Mouse (Mus musculus) erythroid progenitor cell, adult 5-6 weeks (primary cell): ENCODE measurements around the gene Pcolce. TPM values are rescaled to one million over a fixed set of nuclear protein-coding genes. Genes with fewer than 3 reads are reported as not detected.
"Not testable (repeated sequence)": the region's sequence is repeated elsewhere in the genome, so short reads cannot be mapped to it uniquely, and the experiment has no call there.

Source experiments
- ATAC-seq: replicated peaks from 2 replicates; pipeline ENCODE4 v1.8.0; 2016; ENCODE audit warnings: moderate number of reproducible peaks, mild to moderate bottlenecking, moderate TSS enrichment, inconsistent platforms; ENCODE audit not compliant: poor library complexity, low FRiP score, severe bottlenecking
- total RNA-seq, 2 experiments: library from RNA; stranded (forward) in 1 of 2; stranded (reverse) in 1 of 2; fragments of 150-400 nt in 1 of 2; fragments of 186-747, 209-891 nt in 1 of 2; gene quantifications; 2 replicates each; pipeline versions ENCODE4 v1.2.3 to v1.2.4; 2015 to 2017; ENCODE audit warnings: low replicate concordance in 2 of 2

Pcolce gene
- total RNA-seq, 2 experiments from 2014 or later: 1.7 TPM; not detected in 1

GRCm38 (mm10) chr5:137630602-137631001 is 17.0 kb upstream of the Pcolce start:
- ATAC-seq: no peak

DNA sequence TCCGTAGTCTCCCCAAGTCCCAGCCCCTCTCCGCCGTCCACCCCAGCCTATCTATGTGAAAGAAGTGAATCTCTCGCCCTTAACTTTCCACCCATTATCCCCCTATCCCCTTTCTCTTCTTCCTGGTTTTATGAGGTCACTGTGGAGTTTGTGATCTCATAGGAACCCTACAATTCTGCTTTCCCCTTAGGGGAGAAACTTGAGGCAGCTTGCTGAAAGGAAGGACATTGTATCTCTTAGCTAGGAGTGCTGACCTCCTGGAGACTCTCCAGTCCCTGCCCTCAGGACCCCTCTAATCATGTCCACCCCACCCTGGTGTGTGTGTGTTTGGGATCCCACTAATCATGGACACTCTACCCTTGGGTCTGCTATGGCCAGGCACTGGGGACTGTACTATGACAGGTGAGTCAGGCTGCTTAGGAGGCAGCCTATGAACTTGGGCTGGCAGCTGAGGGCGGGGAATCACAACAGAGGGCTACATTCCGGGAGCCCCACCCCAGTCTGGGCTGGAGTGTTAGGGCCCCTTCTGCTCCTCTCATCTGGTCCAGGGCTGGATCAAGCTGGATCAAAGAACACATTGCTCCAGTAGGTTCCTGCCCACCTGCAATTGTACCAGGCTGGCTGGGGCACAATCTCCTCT is 16.4 kb upstream of the Pcolce start:
- ATAC-seq: no peak

DNA sequence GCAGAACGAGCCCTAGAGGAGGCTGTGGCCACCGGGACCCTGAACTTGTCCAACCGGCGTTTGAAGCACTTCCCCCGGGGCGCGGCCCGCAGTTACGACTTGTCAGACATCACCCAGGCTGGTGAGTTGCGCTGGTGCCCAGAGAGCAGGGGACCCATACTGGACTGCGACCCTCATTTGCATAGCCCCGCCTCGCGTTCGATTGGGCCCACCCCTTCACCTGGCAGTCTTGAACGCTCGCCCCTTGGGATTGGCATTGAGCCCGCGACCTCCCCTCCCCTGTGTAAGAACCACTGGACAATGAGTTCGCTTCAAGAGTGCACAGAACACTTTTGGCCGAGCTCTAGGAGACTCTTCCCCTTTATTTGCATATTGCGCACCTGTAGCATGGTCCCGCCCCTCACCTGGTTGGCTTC is 15.7 kb upstream of the Pcolce start:
- ATAC-seq: peak; percentile 8

- ATAC-seq: peak; percentile 90
These were observed 15.1 kb upstream of the Pcolce start, which contains the start of the genes Fbxo24, Lrch4 and Gm20605 for GRCm38 (mm10) chr5:137628498-137629305. TSS of gene Fbxo24 (minus strand) at chr5:137629002. TSS of gene Lrch4 (plus strand) at chr5:137629121. TSS of gene Gm20605 (plus strand) at chr5:137629175.

GRCm38 (mm10) chr5:137627991-137628390 is 14.4 kb upstream of the Pcolce start:
- ATAC-seq: no peak

- no peak for ATAC-seq
These were observed 10.4 kb upstream of the Pcolce start for GRCm38 (mm10) chr5:137623937-137624530.

GRCm38 (mm10) chr5:137615347-137615746 is 1.8 kb upstream of the Pcolce start:
- ATAC-seq: no peak

DNA sequence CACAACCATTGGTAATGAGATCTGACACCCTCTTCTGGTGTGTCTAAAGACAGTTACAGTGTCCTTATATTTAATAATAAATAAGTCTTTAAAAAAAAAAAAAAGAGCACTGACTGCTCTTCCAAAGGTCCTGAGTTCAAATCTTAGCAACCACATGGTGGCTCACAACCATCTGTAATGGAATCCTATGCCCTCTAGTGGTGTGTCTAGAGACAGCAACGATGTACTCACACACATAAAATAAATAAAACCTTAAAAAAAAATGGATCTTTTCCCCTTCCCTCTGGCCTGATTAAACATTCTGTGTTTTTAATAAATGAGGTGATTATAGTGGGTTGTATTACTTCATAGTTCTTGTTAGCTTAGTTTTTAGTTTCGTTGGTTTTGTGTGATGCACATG is 1.3 kb upstream of the Pcolce start:
- ATAC-seq: not testable (repeated sequence)

- ATAC-seq: no peak
These were observed 508 bp downstream of the Pcolce start for GRCm38 (mm10) chr5:137613076-137613475.

DNA sequence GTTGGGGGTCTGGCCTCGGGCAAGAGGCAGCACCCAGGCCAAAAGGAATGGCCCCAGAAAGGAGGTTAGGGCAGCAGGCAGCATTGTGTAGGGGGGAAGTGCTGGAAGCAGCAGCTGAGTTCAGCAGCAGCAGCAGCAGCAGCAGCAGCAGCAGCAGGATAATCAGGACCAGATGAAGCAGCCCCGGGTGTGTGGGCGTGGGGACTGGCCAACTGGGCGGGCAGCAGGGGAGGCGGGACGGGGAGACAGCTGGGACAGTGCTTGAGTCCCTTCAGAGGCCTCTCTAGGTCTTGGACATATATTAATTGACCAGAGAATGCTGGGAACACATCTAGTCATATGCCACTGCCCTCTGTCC is 2.4 kb downstream of the Pcolce start:
- ATAC-seq: no peak

GRCm38 (mm10) chr5:137610548-137611244 is 2.9 kb downstream of the Pcolce start:
- ATAC-seq: no peak

DNA sequence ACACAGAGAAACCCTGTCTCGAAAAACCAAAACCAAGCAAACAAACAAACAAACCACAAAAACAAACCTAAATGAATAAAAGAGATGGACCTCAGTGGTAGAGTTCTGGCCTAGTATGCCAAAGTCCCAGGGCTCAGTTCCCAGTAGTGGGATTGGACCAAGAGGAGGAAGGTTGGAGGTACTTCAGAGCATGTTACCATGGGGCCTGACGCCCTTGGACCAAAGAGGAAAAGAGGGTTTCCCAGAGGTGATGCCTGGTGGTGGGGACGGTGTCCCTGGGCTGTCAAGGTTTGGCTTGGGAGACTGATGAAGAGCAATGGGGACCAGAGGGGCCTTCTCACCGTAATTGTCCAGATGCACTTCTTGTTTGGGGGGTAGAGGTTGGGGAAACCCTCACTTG is 3.5 kb downstream of the Pcolce start:
- ATAC-seq: no peak

DNA sequence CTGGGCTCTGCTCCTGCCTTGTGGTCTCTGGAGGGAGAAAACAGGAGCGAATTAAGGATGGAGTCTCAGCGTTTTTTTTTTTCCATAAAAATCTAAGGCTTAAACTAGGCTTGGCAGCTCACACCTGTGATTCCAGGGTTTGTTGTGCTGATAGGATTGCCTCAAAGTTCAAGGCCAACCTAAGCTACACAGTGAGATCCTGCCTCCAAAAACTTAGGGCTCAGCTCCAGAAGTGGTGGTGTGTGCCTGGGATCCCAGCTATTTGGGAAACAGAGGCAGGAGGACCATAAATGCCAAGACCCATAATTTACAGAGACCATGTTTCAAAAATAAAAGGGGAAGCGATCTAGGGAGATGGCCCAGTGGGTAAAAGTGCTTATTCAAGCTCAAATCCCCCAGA is 4.3 kb downstream of the Pcolce start:
- no peak for ATAC-seq

- no peak for ATAC-seq
These were observed 4.9 kb downstream of the Pcolce start for GRCm38 (mm10) chr5:137608654-137609190.

DNA sequence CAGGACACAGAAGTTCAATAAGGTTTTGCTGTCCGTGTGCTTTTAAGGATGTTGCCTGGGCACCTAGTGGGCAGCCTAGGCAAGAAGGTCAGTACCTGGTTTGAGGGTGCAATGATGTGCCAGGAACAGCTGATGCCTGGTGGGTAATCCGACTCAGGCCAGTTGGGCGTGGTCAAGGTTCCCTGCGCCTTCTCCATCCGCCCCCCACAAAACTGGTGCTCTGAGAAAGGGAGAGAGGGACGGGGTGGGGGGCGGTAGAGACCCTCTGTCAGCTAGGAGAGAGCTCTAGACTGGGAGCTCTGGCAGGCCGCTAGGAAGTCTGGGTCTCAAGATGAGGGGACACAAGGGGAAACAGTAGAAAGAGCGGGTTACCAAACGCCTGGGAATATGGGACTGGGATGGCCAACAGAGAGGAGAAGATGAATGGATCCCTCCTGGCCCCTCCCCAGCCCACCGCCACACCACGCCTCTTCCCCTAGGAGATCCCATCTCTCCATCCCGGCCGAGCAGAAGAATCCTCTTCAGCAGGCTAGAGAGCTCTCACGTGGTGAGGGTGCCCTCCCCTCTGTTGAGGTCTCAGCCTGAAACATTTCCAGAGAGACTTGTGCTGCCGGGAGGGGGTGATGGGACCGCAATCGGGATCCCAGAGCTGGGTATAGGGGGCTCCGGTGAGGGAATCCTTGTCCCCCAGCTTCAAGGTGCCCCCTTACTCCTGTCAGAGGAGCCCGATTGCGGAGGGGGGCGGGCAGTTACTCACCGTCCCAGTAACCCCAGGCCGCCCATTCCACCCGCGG is 5.5 kb downstream of the Pcolce start:
- no peak for ATAC-seq

GRCm38 (mm10) chr5:137601365-137601729 is 12.2 kb downstream of the Pcolce start:
- peak; percentile 9; the same call in 1 of the 2 replicates for ATAC-seq

GRCm38 (mm10) chr5:137600619-137601364 is 12.8 kb downstream of the Pcolce start, which contains the start of gene Mospd3:
TSS of gene Mospd3 (minus strand) at chr5:137601058.
- ATAC-seq: peak; percentile 91

GRCm38 (mm10) chr5:137600281-137600618 is 13.3 kb downstream of the Pcolce start:
- ATAC-seq: peak; percentile 35

DNA sequence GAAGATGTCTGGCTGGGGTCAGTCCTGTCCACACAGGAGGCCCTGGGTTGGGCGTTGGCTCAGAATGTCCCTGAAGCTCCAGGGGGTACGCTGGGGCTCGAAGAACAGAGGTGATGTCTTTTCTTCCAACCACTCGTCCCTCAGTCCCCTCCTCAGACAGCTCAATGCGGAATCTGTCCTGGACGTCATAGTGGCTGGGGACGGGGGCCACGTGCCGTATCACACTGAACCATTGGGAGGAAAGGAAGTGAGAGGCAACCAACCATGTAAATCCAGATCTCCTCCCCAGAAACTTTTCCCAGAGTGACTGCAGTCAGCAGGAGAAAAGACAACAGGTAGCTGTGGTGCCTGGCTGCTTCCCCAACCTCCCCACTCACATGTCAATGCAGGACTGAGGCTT is 14.0 kb downstream of the Pcolce start:
- ATAC-seq: no peak
